Mouse (Mus musculus): ENCODE data around the gene Ssrp1.

Gene Ssrp1

DNA sequence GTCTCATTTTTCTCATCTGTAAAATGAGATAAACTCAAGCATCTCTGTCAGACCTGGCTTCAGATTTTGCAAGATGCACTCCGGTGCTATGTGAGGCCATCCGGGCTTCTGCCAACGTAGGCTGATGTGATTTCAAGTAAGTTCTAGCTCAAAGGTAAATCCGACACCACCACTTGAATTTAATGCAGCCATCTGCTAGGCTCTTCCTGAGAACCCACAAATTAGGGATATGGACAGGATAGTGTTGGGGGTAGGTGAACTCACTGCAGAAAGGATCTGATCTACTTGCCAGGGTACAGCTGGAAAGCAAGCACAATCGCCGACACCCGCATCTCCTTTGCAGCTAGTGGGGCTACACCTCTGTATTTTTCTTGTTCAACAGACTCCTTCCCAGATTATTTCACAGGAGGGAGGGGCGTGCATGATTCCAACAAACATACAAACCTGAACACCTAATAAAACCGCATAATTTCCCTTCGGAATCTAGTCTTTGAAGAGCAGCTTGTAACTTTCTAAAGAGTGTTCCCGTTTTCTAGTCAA is 457 bp upstream of the Ssrp1 start:
- no peak for DNase-seq (ENCODE audit: low spot score in 2 of 2)

DNA sequence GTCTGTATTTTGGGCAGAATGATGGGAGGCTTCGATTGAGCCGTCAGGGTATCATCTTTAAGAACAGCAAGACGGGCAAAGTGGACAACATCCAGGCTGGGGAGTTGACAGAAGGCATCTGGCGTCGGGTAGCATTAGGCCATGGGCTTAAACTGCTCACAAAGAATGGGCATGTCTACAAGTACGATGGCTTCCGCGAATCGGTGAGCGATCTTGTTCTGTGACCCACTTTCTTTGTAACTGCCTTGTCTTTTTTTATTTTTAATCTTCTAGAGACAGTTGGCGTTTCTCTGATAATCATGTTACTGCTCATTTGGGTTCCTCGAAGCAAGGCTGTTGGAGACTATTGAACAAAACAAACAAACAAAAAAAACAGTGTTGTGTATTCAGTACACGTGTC is 1.3 kb downstream of the Ssrp1 start:
- no peak for DNase-seq (ENCODE audit: low spot score in 2 of 2)

DNA sequence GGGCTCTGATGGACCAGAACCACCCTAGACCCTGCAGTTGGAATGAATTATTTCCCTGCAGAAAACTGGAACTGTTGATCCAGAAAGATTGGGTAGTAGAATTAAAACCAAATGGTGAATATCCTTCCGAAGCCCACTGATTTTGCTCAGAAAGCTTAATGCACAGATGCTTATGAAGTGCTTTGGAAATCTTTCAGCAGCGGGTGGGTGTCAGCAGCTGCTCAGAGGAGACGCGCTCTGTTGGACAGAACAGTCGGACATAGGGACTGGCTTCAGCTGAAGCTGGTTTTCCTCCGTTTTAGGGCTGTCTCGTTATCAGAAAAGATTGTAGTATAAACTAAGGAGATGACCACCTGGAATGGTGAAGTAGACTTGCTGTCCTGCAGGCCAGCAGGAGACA is 6.6 kb downstream of the Ssrp1 start:
- DNase-seq (ENCODE audit: low spot score in 2 of 2) = no peak

DNA sequence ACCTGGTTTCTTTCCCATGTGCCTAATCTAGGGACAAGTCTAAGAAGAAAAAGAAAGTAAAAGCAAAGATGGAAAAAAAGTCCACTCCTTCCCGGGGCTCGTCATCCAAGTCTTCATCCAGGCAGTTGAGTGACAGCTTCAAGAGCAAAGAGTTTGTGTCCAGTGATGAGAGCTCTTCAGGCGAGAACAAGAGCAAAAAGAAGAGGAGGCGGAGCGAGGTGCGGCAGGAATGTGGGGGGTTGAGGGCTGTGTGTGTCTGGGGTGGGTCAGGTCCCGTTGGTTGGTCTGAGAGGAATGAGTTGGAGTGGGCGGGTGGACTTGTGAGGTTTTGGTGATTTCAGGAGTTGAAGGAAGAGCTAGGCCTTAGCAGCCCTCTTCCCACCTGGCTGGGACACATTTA is 9.2 kb downstream of the Ssrp1 start:
- no peak for DNase-seq (ENCODE audit: low spot score in 2 of 2)

DNA sequence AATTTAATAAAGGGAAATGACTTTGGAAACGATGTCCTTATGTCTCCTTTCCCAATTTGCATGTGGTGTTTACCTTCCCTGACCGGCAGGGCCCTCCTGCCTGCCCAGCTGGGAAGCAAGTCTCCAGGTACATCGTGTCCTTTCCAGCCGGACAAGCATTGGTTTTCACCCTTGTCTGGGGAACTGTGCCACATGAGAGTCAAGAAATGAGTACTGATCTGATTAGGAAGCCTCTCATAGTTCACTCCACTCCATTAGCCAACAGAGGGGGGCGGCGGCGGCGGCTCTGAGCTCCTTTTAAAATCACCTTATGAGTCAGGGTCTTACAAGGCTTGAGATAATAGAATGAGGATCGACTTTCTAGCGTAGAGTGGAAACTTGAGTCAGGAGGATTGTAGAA is 10.0 kb downstream of the Ssrp1 start:
- DNase-seq (ENCODE audit: low spot score in 2 of 2) = no peak

DNA sequence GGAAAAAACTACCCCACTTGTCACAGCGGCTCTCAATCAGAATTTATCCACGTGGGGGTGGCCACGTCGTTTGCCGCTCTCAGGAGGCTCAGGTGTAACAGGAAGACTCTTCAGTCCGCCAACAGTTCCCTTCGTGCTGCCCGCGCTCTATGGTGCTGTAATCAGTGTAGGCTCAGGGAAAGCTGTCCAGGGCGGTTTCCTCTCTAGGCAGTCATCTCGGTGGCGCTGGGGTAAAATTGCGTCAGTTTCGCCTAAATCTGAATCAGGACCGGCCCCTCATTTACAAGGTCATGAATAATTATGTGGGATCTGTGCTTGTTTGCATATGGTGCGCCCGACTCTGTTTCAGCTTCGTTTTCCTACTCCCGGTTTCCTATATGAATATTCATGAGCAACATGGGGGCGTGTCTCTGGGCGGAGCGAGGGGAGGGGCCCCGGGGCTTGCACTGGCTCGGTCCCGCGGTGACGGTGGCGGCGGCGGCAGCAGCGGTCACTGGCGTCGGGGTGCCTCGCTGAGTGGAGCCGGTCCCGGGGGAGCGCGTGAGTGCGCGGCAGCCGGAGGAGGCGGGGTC is 10.6 kb downstream of the Ssrp1 start, which contains the start of gene Tnks1bp1:
Gene Tnks1bp1, plus strand, starts transcription at position 427 of the 572 bp plus-strand sequence.
- peak; percentile 91 to 96 for DNase-seq (ENCODE audit: low spot score in 2 of 2)

DNA sequence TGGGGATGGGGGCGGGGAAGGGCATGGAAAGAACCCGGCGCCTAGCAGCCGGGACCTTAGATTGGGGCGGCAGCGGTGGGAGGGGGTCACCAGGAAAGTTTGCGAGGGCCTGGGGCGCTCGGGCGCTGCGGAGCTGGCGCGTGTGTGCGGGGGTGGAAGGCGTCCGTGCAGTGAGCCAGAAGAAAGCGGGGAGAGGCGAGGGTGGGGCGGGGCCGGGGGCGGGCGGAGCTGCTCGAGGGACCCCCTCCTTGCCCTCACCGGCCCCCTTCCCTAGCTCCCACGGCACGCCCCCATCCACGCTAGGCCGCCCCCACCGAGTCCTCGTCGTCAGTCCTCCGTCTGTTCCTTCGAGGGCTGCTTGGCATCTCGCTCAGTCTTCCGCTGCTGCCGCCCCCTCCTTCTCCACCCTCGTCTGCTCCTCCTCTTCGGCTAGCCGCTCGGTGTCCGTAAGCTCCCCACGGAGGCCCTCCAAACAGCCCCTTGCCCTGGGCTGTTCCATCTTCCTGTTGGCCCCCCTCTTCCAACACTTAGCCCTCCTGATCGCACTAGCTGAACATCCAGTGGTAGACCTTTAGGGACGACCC is 11.2 kb downstream of the Ssrp1 start:
- peak; percentile 81 to 85 for DNase-seq (ENCODE audit: low spot score in 2 of 2)

DNA sequence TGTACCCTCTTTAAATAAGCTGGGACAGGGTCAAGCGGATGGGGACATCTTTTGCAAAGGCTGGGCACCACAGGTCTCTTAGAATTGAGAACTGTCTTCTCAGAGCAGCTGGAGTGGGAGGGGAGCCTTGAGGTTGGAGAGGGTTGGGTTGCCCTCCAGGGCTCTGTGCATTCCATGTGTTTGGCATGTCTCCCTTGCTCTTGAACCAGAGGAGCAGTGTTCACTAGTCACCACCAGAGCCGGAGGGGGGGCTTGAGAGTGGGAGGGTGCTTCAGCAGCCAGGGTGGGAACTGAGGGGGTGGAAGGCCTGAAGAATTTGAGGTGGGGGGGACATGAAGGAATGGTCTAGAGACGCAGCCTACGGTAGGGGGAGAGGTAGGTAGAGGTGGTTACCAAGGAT is 12.2 kb downstream of the Ssrp1 start:
- DNase-seq (ENCODE audit: low spot score in 2 of 2) = no peak

DNA sequence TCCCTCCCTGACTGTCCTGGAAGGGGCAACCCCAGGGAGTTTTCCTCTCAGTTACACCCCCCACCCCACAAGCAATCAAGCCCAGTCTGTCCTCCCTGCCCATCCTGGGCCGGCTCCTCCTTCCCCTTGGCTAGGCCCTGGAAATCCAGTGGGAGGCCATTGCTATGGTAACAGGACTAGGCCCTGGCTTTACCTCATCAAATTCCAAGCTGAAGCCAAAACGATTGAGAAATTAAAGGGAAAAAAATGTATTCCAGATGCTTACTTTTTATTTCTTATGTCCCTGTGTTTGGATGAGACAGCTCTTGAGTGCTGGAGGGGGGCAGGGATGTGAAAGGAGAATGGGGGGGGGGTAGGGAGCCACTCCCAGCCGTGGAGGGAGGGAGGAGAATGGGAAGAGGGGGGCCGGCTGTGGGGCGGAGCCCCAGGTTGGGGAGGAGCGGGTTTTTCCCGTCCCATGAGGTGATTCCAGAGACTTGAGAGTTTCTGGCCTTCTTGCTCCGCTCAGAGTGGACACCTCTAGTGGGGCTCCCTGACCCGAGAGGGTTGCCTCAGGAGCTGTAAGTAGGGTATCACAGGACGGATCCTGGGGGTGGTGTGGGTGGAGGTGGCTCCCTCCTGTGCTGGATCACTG is 13.1 kb downstream of the Ssrp1 start:
- DNase-seq (ENCODE audit: low spot score in 2 of 2) = peak; percentile 74 to 75

DNA sequence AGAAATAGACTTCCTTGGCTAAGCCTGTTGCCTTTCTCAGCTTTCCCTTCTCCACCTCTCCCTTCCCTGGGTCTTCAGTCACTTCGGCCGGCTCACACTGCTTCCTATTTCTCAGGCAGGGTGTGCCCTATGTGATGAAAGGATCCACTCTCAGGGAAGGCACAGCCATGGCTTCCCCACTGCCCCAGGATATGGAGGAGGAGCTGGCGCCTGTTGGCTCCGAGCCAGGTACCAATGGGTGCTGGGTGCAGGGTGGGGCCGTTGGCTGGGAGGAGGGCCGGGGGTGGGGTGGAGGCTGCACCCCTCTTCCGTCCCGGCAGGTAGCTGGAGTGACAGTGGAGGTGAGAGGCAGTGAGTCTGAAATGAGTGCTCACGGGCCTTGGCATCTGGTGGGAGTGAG is 13.7 kb downstream of the Ssrp1 start:
- peak in 1 of 2 experiments; percentile 61 for DNase-seq (ENCODE audit: low spot score in 2 of 2)

DNA sequence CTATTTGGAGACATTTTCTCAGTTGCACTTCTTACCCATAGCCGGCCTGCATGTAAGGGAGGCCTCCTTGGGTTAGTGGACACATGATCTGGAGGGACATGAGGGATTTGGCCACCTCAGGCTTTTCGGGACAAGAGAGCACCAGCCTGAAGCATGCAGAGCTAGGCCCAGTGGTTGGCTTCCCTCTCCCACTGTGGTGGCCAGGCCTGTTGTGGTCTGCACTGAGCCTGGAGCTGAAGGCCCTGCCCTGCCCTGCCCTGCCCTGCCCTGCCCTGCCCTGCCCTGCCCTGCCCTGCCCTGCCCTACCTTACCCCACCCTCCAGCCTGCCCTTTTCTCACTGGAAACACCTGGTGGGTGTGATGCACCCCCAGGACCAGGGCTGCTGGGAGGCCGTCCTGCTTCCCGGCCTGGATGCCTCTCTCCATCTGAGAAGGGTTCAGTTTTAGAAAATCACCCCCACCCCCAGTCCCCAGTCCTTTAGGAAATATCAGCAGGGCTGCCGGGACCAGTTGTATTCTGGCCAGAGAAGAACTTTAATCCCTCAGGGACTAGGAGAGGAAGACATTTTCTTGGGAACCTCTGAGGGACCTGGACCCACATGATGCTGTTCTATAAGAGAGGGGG is 16.3 kb downstream of the Ssrp1 start:
- no peak for DNase-seq (ENCODE audit: low spot score in 2 of 2)

DNA sequence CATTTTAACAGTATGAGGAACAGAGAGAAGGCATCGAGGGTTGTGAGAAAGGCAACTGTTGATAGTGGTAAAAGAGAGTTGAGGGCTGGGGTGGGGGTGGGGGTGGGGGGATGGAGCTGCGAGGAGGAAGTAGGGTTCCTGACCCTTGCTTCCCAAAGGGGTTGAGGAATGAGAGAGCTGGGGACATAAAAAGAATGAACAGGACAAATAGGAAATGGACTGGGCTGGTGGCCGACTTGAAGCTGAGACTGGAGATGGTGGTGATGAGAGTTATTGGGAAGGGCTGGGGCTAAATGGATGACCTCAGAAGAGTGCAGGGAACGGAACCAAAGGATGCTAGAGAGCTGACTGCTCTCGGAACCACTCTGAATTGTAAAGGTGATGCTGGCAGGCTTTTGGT is 19.7 kb downstream of the Ssrp1 start:
- DNase-seq (ENCODE audit: low spot score in 2 of 2) = no peak

DNA sequence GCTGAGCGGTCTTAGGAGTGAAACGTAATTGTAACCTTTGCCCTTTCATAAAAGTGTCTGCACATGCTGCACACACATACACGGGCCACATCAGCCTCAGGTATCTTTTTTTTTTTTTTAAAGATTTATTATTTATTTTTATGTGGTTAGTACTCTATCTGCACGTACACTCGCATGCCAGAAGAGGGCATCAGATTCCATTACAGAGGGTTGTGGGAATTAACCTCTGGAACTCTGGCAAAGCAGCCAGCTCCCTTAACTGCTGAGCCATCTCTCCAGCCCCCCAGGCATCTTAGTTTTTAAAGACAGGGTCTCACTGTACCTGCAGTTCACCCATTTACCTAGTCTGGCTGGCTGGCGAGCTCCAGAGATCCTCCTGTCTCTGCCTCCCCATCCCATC is 22.6 kb downstream of the Ssrp1 start:
- no peak for DNase-seq (ENCODE audit: low spot score in 2 of 2)

DNA sequence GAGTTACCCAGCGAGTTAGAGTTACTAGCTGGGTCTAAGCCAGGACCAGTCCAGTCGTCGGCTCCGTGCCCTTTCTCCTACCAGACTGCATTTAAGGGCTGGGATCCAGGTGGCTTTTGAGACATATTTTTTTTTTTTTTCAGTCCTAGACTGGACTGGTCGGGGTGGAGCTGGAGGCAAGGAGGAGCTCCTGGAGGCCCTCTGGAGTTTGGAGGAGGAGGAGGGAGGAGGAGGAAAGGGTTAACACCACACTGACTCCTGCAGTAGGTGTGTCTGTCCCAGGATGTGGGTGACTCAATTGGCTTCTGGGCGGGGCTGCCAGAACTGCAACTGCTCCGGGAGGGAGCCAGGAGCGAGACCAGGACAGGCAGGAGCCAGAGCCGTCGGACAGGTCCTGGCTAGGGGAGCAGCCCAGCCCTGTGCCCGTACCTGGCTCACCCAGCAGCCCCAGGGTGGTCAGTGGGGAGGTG is 23.6 kb downstream of the Ssrp1 start:
- peak; percentile 71 to 74 for DNase-seq (ENCODE audit: low spot score in 2 of 2)

DNA sequence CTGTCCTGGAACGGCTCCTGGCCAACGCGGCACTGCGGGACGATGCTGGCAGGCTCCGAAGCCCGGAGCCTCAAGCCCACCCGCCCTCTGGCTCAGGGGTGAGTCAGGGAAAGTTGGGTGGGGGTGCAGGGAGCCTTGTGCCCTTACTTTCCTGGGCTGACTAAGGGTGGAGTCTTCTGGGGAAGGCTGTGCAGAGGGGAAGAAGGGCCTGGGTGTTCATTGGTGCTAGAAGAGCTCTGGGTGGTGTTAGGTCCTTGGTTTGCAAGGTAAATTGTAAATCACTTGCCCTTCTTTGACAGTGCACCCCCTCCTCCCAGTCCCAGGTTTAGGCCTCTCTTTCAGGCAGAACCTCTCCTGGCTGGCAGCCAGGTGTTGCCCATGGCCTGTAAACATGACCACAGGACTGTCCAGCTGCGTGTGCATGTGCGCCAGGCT is 24.1 kb downstream of the Ssrp1 start:
- no peak for DNase-seq (ENCODE audit: low spot score in 2 of 2)

DNA sequence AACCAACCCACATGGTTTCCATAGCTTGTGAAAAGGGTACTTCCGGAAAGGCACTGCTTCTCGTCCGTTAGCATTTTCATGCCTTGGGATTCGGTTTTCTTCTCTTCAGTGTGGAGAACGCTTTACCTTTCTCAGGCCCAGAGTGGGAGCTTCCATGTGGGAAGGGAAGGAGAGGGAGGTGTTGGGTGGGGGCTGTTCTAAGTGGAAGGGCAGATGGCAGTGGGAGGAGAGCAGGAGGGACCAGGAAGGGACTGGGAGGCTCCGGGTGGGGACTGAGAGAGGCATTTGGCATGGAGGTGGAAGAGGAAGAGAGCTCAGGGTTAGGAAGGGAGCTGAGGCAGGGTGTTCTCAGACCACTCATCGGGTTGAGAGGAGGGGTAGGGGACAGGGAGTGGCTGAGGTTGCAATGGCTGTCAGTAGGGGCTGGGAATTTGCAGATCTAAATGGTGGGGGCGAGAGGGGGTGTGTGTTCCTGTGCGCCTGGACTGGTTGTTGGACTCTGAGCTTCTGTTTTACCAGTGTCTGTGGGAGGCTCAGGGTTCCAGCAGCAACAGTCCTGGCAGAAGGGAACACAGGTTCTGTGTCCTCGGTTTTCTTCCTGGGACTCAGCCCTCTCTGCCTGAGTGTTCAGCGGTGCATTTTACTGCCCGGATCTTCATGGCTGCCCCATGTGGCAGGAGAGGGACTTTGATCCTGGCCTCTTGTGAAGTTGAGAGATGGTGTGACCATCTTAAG is 28.3 kb downstream of the Ssrp1 start:
- DNase-seq (ENCODE audit: low spot score in 2 of 2) = no peak

DNA sequence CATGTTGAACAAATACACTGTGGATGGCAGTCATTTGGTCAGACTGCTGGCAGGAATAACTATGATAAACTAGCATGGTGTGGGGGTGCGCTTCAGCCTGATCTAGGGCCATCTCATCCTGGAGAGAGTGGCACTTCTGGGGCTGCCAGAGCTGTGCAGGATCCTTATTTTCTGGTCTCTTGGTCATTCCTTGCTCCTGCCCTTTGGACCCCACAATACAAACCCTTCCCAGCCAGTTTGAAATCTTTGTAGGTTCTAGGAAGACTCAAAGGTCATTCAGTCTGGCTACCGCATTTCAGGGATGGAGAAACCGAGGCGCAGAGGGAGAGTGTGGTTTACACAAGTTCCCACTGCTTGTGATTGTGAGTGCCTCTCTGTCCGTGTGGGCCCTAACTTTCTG is 29.9 kb downstream of the Ssrp1 start:
- no peak for DNase-seq (ENCODE audit: low spot score in 2 of 2)

DNA sequence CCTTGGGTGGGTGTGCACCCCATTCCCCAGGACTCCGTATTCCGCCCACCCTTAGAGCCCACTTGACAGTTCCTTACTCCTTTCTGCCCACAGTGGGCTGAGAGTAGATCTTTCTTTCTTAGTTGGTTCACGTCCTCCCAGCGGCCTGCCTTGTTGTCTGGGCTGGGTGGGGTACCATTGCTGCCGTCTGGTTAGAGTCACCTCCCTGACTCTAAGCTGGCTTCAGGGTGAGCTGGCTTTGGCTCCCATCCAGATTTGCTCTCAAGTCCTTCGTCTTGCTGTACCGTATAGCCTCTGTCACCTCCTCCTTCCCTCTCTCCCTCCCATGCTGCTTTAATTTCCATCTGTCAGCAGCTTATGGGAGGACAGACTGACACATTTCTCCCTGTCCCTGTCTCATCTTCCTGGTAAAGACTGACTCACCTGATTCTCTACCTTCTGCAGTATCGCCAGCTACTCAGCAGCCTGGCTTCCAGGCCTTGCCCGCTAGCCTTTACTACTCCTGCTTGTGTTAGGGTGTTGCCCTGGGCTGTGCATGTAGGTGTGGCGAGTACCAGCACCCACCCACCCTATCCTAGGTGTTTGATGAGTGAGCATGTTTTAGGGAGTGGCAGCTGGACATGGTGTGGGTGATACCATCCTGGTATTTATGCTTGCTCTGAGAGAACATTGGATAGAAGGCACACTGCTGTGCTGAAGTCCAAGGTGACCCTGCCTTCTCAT is 31.0 kb downstream of the Ssrp1 start:
- no peak for DNase-seq (ENCODE audit: low spot score in 2 of 2)

DNA sequence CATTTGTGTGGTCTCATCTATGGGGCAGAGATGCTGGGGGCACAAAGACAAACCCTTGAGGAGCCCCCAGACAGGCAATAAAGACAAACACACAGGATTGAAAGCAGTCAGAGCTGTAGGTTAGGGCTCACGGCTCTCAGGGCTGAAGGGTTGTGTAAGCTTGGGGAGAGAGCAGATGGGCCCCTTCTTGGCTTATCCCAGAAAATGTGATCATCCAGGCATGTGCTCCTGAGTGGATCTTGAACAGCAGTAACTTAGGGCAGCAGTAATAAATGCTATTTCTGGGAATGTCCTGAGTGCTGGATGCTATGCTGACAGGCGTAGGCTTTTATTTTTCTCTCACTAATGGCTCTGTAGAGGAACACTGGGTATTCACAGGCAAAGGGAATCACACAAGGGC is 31.6 kb downstream of the Ssrp1 start:
- no peak for DNase-seq (ENCODE audit: low spot score in 2 of 2)

DNA sequence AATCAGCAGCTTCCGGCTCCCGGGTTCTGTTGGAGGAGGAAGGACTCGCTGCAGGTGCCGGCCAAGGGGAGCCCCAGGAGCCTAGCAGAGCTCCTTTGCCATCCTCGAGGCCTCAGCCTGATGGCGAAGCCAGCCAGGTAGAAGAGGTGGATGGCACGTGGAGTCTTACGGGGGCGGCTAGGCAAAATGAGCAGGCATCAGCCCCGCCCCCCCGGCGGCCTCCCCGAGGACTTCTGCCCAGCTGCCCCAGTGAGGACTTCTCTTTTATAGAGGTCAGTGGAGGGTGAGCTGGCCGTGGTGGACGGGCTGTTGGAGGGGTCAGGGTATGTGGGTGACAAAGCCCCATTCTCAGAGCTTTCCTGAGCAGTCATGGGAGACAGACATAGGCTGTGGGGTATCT is 33.1 kb downstream of the Ssrp1 start:
- DNase-seq (ENCODE audit: low spot score in 2 of 2) = no peak

DNA sequence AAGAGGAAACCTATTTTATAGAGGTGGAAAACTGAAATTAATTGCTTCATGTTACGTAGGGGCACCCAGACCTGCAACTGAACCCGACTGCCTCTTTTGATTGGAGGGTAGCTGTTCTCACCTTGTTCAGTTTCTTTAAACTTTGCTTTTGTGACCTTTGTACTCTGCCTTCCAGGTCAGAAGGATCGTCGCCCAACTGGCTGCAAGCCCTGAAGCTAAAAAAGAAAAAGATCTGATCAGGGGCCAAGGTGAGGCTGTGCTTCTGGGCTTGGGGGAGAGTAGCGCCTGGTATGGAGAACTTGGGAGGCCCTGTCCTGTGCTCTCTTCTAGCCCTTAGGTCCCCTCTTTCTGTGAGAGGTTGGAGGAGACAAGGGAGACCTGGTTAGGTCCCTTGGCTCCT is 34.9 kb downstream of the Ssrp1 start:
- DNase-seq (ENCODE audit: low spot score in 2 of 2) = no peak

Data from urinary bladder, postnatal 4 days (tissue).